Comparison of ENCODE assay signal across 9 mouse cellular contexts in the genomic region with DNA sequence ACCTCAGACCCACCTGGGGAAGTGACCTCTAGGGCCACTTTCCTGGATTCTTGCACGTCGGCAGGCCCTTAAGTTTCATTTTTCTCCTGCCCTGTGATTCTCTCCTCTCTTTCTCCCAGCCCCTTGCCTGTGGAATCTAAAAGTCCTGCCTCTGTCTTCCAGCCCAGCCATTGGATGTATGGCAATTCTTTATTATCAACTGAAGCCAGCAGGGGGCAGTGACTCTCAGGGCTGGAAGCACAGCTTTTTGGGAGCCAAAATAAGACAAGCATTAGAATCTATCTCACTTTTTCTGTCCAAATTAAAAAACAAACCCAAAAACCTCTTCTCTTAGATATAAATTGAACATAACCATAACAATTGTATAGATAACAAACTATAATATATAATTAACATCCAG. TPM values are rescaled to one million over a fixed set of nuclear protein-coding genes. Genes with fewer than 3 reads are reported as not detected.
DNase-seq lines count a peak whose midpoint lies in the region; ATAC-seq and TF ChIP-seq lines count a peak whose summit lies in the region.
"Had no signal": no experiment of that assay in that cellular context is flagged by ENCODE, and none has a peak within 500 bp of the region (broad histone marks: within the 10 kb centered on the region; RNA-seq: fewer than 3 reads in every experiment).

No protein-coding gene starts in this region.

- TF ChIP-seq CTCF in MEL (IDR thresholded peaks at IDR 0.05 in 2 of 3, conservative IDR thresholded peaks at IDR 0.05 in 1 of 3; ENCODE audit: control insufficient read depth in 1 of 3, insufficient read depth in 1 of 3, low read depth in 2 of 3, low read length in 3 of 3, poor library complexity in 1 of 3, severe bottlenecking in 1 of 3): peak; percentile 46 to 77 (median 67)

- peak; percentile 46 for TF ChIP-seq RAD21 in MEL (IDR thresholded peaks at IDR 0.05; ENCODE audit: low read depth, low read length)

- H3K27ac ChIP-seq in MEL (ENCODE audit: control insufficient read depth, low read depth, low read length): no peak overlapping the region
- H3K27ac ChIP-seq: neural tube, embryonic 13.5 days had no signal

- no peak overlapping the region for H3K4me3 ChIP-seq in MEL (ENCODE audit: control insufficient read depth in 1 of 2, insufficient read depth in 1 of 2, low read depth in 2 of 2, low read length in 2 of 2)
- H3K4me3 ChIP-seq: neural tube, embryonic 13.5 days had no signal

- H3K9ac ChIP-seq in MEL (ENCODE audit: control insufficient read depth, low read depth, low read length, poor library complexity, severe bottlenecking): no peak overlapping the region
- H3K9ac ChIP-seq: neural tube, embryonic 13.5 days had no signal

- peak; percentile 66 for DNase-seq in CD4-positive, CD25-positive, alpha-beta regulatory T cell, adult 2 months (ENCODE audit: low read depth, low spot score)
- DNase-seq in kidney, postnatal 10 days: peak; percentile 30
- DNase-seq in kidney, adult 18-20 months: no peak
- peak; percentile 65 for DNase-seq in MEL (ENCODE audit: low read depth, low spot score)
- DNase-seq in frontal cortex, postnatal 10 days (ENCODE audit: low spot score in 2 of 2): no peak

- no peak for ATAC-seq in CD4-positive, CD25-positive, alpha-beta regulatory T cell, adult 4 months
- 0 out of 2 replicates have a peak, but pooled peaks have one; percentile 54 for ATAC-seq in erythroid progenitor cell, adult 5-6 weeks (replicated peaks; ENCODE audit: low FRiP score, poor library complexity, severe bottlenecking)
- peak; percentile 73; the same call in 1 of the 2 replicates for ATAC-seq in megakaryocyte-erythroid progenitor cell, adult 5-6 weeks (replicated peaks; ENCODE audit: low FRiP score, low TSS enrichment, poor library complexity, severe bottlenecking)

- no peak for TF ChIP-seq POLR2A in MEL (IDR thresholded peaks at IDR 0.05; ENCODE audit: control insufficient read depth in 1 of 2, insufficient read depth in 1 of 2, low read depth in 1 of 2, low read length in 2 of 2, poor library complexity in 1 of 2)

- H3K27me3 ChIP-seq in MEL (ENCODE audit: control insufficient read depth in 1 of 2, insufficient read depth in 2 of 2, low read length in 2 of 2): no peaks in the 10 kb centered on the region
- H3K27me3 ChIP-seq: neural tube, embryonic 13.5 days had no signal

- H3K36me3 ChIP-seq in MEL (ENCODE audit: control insufficient read depth in 1 of 2, insufficient read depth in 2 of 2, low read length in 2 of 2): peaks cover 0 to 48% of the 10 kb centered on the region in 2 experiments; a peak in 2 of 4 replicates

- no peaks in the 10 kb centered on the region for H3K9me3 ChIP-seq in MEL (replicated peaks; ENCODE audit: insufficient read depth, low read length)
- H3K9me3 ChIP-seq: neural tube, embryonic 13.5 days had no signal

- no peaks in the 10 kb centered on the region for H3K79me2 ChIP-seq in MEL (ENCODE audit: control insufficient read depth, insufficient read depth, low read length, poor library complexity)

- TF ChIP-seq EP300 in MEL (IDR thresholded peaks at IDR 0.05; ENCODE audit: low read depth in 1 of 2, low read length in 2 of 2): no peak

- H3K4me1 ChIP-seq in MEL (ENCODE audit: control insufficient read depth in 1 of 2, insufficient read depth in 2 of 2, low read length in 2 of 2): no peaks in the 10 kb centered on the region
- H3K4me1 ChIP-seq: neural tube, embryonic 13.5 days had no signal

TF ChIP-seq in MEL, 35 proteins besides CTCF, POLR2A, EP300 and RAD21:
- TF ChIP-seq KAT2A (conservative IDR thresholded peaks at IDR 0.05; ENCODE audit: low read depth, low read length) (no peak), MYB (IDR thresholded peaks at IDR 0.05; ENCODE audit: low read depth, low read length) (no peak), ZC3H11A (IDR thresholded peaks at IDR 0.05; ENCODE audit: low read depth, low read length) (peak; percentile 17; the same call in 1 of the 2 replicates), SMC3 (IDR thresholded peaks at IDR 0.05; ENCODE audit: low read depth, low read length) (peak; percentile 62), GABPA (IDR thresholded peaks at IDR 0.05; ENCODE audit: low read depth, low read length) (no peak)
TF ChIP-seq in MEL: peak in this region for 2.

RNA-seq across cellular contexts. Expression of a gene that starts 39.8 kb away (rescaled TPM):
- 10 to 100 TPM; 14.0 to 15.1 TPM for polyA plus RNA-seq in CD4-positive, CD25-positive, alpha-beta regulatory T cell, adult 4 months (2017; shearing (Covaris generic))
- 24.4 and 32.6 TPM in 2 replicates for total RNA-seq in MEL (2012; rRNA removed)
- polyA plus RNA-seq in MEL (2012; ENCODE audit: insufficient read depth in 1 of 2, insufficient read length in 2 of 2, low read depth in 1 of 2, low replicate concordance in 2 of 2, missing spikeins in 1 of 2): 100 to 1,000 TPM in 1 of 2 experiments, 10 to 100 TPM in 1; 30.4 to 180 TPM
- total RNA-seq in erythroid progenitor cell, adult 5-6 weeks (2015; ENCODE audit: low replicate concordance): 76.0 and 78.4 TPM in 2 replicates
- total RNA-seq in erythroid progenitor cell, adult 5-6 weeks (2017; ENCODE audit: low replicate concordance): 78.0 and 116 TPM in 2 replicates
- total RNA-seq in megakaryocyte-erythroid progenitor cell, adult 5-6 weeks (2014; fragmentation: Nextera tagmentation): 48.1 and 55.5 TPM in 2 replicates
- 60.2 and 67.4 TPM in 2 replicates for total RNA-seq in megakaryocyte-erythroid progenitor cell, adult 5-6 weeks (2017)

RNA-seq across cellular contexts. Expression of a gene that starts 39.9 kb away (rescaled TPM):
- 10 to 100 TPM in 1 of 2 experiments, 1 to 10 TPM in 1; 8.2 to 11.4 TPM for polyA plus RNA-seq in CD4-positive, CD25-positive, alpha-beta regulatory T cell, adult 4 months (2017; shearing (Covaris generic))
- 0.85 and 1.3 TPM in 2 replicates for total RNA-seq in MEL (2012; rRNA removed)
- under 1 TPM in 1 of 2 experiments, not detected in 1; 0.29 TPM for polyA plus RNA-seq in MEL (2012; ENCODE audit: insufficient read depth in 1 of 2, insufficient read length in 2 of 2, low read depth in 1 of 2, low replicate concordance in 2 of 2, missing spikeins in 1 of 2)
- 5.9 and 21.6 TPM in 2 replicates for total RNA-seq in erythroid progenitor cell, adult 5-6 weeks (2015; ENCODE audit: low replicate concordance)
- 0.68 and 7.3 TPM in 2 replicates for total RNA-seq in erythroid progenitor cell, adult 5-6 weeks (2017; ENCODE audit: low replicate concordance)
- 1.4 and 2.5 TPM in 2 replicates for total RNA-seq in megakaryocyte-erythroid progenitor cell, adult 5-6 weeks (2014; fragmentation: Nextera tagmentation)
- total RNA-seq in megakaryocyte-erythroid progenitor cell, adult 5-6 weeks (2017): not detected in 2 replicates

RNA-seq across cellular contexts. Expression of a gene that starts 41.9 kb away (rescaled TPM):
- 10 to 100 TPM; 51.4 to 53.0 TPM for polyA plus RNA-seq in CD4-positive, CD25-positive, alpha-beta regulatory T cell, adult 4 months (2017; shearing (Covaris generic))
- 14.9 and 17.1 TPM in 2 replicates for total RNA-seq in MEL (2012; rRNA removed)
- polyA plus RNA-seq in MEL (2012; ENCODE audit: insufficient read depth in 1 of 2, insufficient read length in 2 of 2, low read depth in 1 of 2, low replicate concordance in 2 of 2, missing spikeins in 1 of 2): 10 to 100 TPM; 56.4 to 76.3 TPM
- total RNA-seq in erythroid progenitor cell, adult 5-6 weeks (2015; ENCODE audit: low replicate concordance): 29.8 and 31.7 TPM in 2 replicates
- 19.8 and 23.9 TPM in 2 replicates for total RNA-seq in erythroid progenitor cell, adult 5-6 weeks (2017; ENCODE audit: low replicate concordance)
- 46.2 and 51.1 TPM in 2 replicates for total RNA-seq in megakaryocyte-erythroid progenitor cell, adult 5-6 weeks (2014; fragmentation: Nextera tagmentation)
- total RNA-seq in megakaryocyte-erythroid progenitor cell, adult 5-6 weeks (2017): 22.2 and 26.8 TPM in 2 replicates

Comparison
In these comparisons a context has a peak if more than half of its experiments do, and no peak if none do; other contexts are left out.
1. DNase-seq: peak in CD4-positive, CD25-positive, alpha-beta regulatory T cell, adult 2 months (single experiment), kidney, postnatal 10 days (single experiment) and MEL (single experiment); none in kidney, adult 18-20 months (single experiment) and frontal cortex, postnatal 10 days (0 of 2).